Mouse (Mus musculus) liver, embryonic 14.5 days (tissue): ENCODE data around the gene Lrrc49. TPM values are rescaled to one million over a fixed set of nuclear protein-coding genes. Genes with fewer than 3 reads are reported as not detected.

Experiments
- ATAC-seq: fragments of 200-750 bp; cut with Nextera tagmentation; 2 replicates; pipeline ENCODE4 v1.8.0; 2017; ENCODE audit warnings: moderate number of reproducible peaks, mild to moderate bottlenecking, moderate library complexity; ENCODE audit not compliant: insufficient read depth
- DNase-seq, 3 experiments: peaks; one replicate each; pipeline ENCODE4 v3.0.0-alpha.2; 2012 to 2013; ENCODE audit warnings: low read depth in 3 of 3, low spot score in 3 of 3
- H3K27ac ChIP-seq: fragments of 300-500 bp; sonication (generic); 2 replicates; pipeline ENCODE4 v1.5.1; 2014; ENCODE audit warnings: moderate library complexity, mild to moderate bottlenecking, control low read depth, inconsistent platforms
- H3K27me3 ChIP-seq: fragments of 300-500 bp; sonication (generic); 2 replicates; pipeline ENCODE4 v1.6.1; 2014; ENCODE audit warnings: mild to moderate bottlenecking, low read length, moderate library complexity; ENCODE audit not compliant: control insufficient read depth, insufficient read depth
- H3K36me3 ChIP-seq: fragments of 300-500 bp; sonication (generic); replicated peaks from 2 replicates; pipeline ENCODE4 v1.6.1; 2014; ENCODE audit warnings: low read depth; ENCODE audit not compliant: control insufficient read depth, insufficient read depth
- H3K4me1 ChIP-seq, 2 experiments: fragments of 200-500 bp in 1 of 2; fragments of 300-500 bp in 1 of 2; sonication (generic) in 1 of 2; replicated peaks; 2 replicates each; pipeline ENCODE4 v1.6.1; 2012 to 2014; ENCODE audit warnings: antibody characterized with exemption in 1 of 2, inconsistent platforms in 1 of 2, low read length in 1 of 2; ENCODE audit not compliant: control insufficient read depth in 2 of 2, insufficient read depth in 2 of 2
- H3K4me2 ChIP-seq: fragments of 300-500 bp; sonication (generic); 2 replicates; pipeline ENCODE4 v1.6.1; 2014; ENCODE audit warnings: low read depth, mild to moderate bottlenecking, control low read depth, moderate library complexity
- H3K4me3 ChIP-seq, 2 experiments: fragments of 200-500 bp in 1 of 2; fragments of 300-500 bp in 1 of 2; sonication (generic) in 1 of 2; 2 replicates each; pipeline ENCODE4 v1.5.1; 2012 to 2014; ENCODE audit warnings: low read depth in 2 of 2, low read length in 2 of 2, mild to moderate bottlenecking in 2 of 2, control low read depth in 1 of 2, inconsistent platforms in 1 of 2, moderate library complexity in 1 of 2; ENCODE audit not compliant: insufficient read depth in 1 of 2
- H3K9ac ChIP-seq: fragments of 300-500 bp; sonication (generic); replicated peaks from 2 replicates; pipeline ENCODE4 v1.6.1; 2014; ENCODE audit warnings: mild to moderate bottlenecking, control low read depth, moderate library complexity
- H3K9me3 ChIP-seq: fragments of 300-500 bp; sonication (generic); 2 replicates; pipeline ENCODE4 v1.6.1; 2016; ENCODE audit warnings: low read length, mixed read lengths; ENCODE audit not compliant: control insufficient read depth
- CTCF ChIP-seq: IDR thresholded peaks from 2 replicates; pipeline ENCODE4 v1.5.1; 2016; ENCODE audit warnings: antibody characterized with exemption, low read depth, control low read depth
- EP300 ChIP-seq: IDR thresholded peaks from 2 replicates; pipeline ENCODE4 v1.6.1; 2016; ENCODE audit warnings: antibody characterized with exemption, low read depth
- WGBS: fragments of 180-500 bp; shearing (Covaris S2); extraction: QIAGEN DNeasy Blood & Tissue Kit; methylation state at CpG from one replicate; pipeline ENCODE4 v1.1.7; 2014; ENCODE audit not compliant: insufficient replicate concordance; 5-methylcytosine and 5-hydroxymethylcytosine counted together
- polyA plus RNA-seq, 2 experiments: library from polyadenylated mRNA; depleted of rRNA in 1 of 2; stranded (reverse) in 1 of 2; unstranded in 1 of 2; fragments of >200 nt; fragmentation: Nextera tagmentation in 1 of 2; extraction: Ambion mirVana in 1 of 2; gene quantifications; 2 replicates each; pipeline versions ENCODE4 v1.2.1 to v1.2.3; 2012 to 2014

Gene Lrrc49
- polyA plus RNA-seq, 2 experiments: 0.54 to 0.72 TPM

GRCm38 (mm10) chr9:60588914-60589313 is 99.0 kb downstream of the Lrrc49 start:
- ATAC-seq (no peak), DNase-seq (no peak)
- Histone ChIP-seq H3K36me3 (no peaks in the 10 kb centered on the region), H3K4me3 (no peak overlapping the region), H3K9me3 (no peaks in the 10 kb centered on the region), H3K27ac (no peak overlapping the region), H3K9ac (no peak overlapping the region), H3K4me2 (no peak overlapping the region), H3K4me1 (no peaks in the 10 kb centered on the region), H3K27me3 (no peaks in the 10 kb centered on the region)
- 69% methylated on average over 10 of the region's 10 CpGs for WGBS
- TF ChIP-seq EP300: no peak

- Histone ChIP-seq H3K9me3 (no peaks in the 10 kb centered on the region), H3K4me2 (no peak overlapping the region), H3K4me3 (no peak overlapping the region), H3K4me1 (no peaks in the 10 kb centered on the region), H3K27ac (no peak overlapping the region), H3K27me3 (no peaks in the 10 kb centered on the region), H3K36me3 (no peaks in the 10 kb centered on the region), H3K9ac (no peak overlapping the region)
- TF ChIP-seq EP300 (no peak), CTCF (no peak)
- DNase-seq (no peak), ATAC-seq (no peak)
- WGBS: 51% methylated on average over 3 of the region's 3 CpGs
These were observed 101.0 kb downstream of the Lrrc49 start for GRCm38 (mm10) chr9:60586920-60587319.

- no peak overlapping the region for H3K4me3 ChIP-seq
- no peak overlapping the region for H3K27ac ChIP-seq
- TF ChIP-seq EP300: no peak
- TF ChIP-seq CTCF: no peak
- WGBS: 71% methylated on average over 5 of the region's 5 CpGs
- H3K9ac ChIP-seq: no peak overlapping the region
- no peak for DNase-seq
- no peaks in the 10 kb centered on the region for H3K36me3 ChIP-seq
- no peaks in the 10 kb centered on the region for H3K4me1 ChIP-seq
- H3K4me2 ChIP-seq: no peak overlapping the region
- no peak for ATAC-seq
- no peaks in the 10 kb centered on the region for H3K27me3 ChIP-seq
- no peaks in the 10 kb centered on the region for H3K9me3 ChIP-seq
These were observed 102.8 kb downstream of the Lrrc49 start for GRCm38 (mm10) chr9:60585206-60585605.

GRCm38 (mm10) chr9:60582553-60582952 is 105.4 kb downstream of the Lrrc49 start:
- no peak for DNase-seq
- Histone ChIP-seq H3K4me2 (no peak overlapping the region), H3K36me3 (no peaks in the 10 kb centered on the region), H3K27me3 (no peaks in the 10 kb centered on the region), H3K4me3 (no peak overlapping the region), H3K27ac (no peak overlapping the region), H3K9me3 (no peaks in the 10 kb centered on the region), H3K9ac (no peak overlapping the region), H3K4me1 (no peaks in the 10 kb centered on the region)
- no peak for ATAC-seq
- TF ChIP-seq EP300 (no peak), CTCF (no peak)
- WGBS: 69% methylated on average over 7 of the region's 7 CpGs

GRCm38 (mm10) chr9:60573011-60573410 is 114.9 kb downstream of the Lrrc49 start:
- ATAC-seq (no peak), DNase-seq (no peak)
- H3K9ac ChIP-seq: no peak overlapping the region
- H3K9me3 ChIP-seq: no peaks in the 10 kb centered on the region
- no peak overlapping the region for H3K4me3 ChIP-seq
- no peak overlapping the region for H3K4me2 ChIP-seq
- no peak overlapping the region for H3K27ac ChIP-seq
- TF ChIP-seq CTCF (no peak), EP300 (no peak)
- WGBS: 74% methylated on average over 7 of the region's 7 CpGs
- H3K27me3 ChIP-seq: no peaks in the 10 kb centered on the region
- no peaks in the 10 kb centered on the region for H3K36me3 ChIP-seq
- 0 out of 4 replicates have a peak, but pooled peaks cover 0 to 4% of the 10 kb centered on the region in 2 experiments for H3K4me1 ChIP-seq
